25 mouse cellular contexts compared by ENCODE assay signal in the genomic region with DNA sequence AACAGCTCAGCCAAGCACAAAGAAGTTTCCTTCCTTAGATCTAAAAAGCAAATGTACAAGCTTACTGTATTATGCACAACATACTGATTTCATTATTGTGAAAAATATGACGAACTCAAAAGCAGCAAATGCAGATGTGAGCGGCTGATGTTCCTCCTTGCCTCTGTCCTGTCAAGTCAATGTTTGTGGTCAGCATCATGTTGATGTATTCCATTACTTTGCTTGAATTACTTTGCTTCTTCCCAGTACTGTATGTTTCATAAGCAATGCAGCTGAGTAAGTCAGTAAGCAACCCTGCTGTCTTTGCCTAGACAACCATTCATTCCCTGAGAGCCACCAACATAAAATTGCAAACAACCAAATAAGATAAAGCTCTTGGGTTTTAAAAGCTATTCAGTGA. TPM values are rescaled to one million over a fixed set of nuclear protein-coding genes. Genes with fewer than 3 reads are reported as not detected.
A peak's percentile ranks its signal among the peaks of the same experiment; 100 is the strongest.
DNase-seq lines count a peak whose midpoint lies in the region; ATAC-seq and TF ChIP-seq lines count a peak whose summit lies in the region.
"Had no signal": no experiment of that assay in that cellular context is flagged by ENCODE, and none has a peak within 500 bp of the region (broad histone marks: within the 10 kb centered on the region; RNA-seq: fewer than 3 reads in every experiment).

No protein-coding gene starts in this region.

- H3K27me3 ChIP-seq in embryonic facial prominence, embryonic 13.5 days: no peaks in the 10 kb centered on the region
- H3K27me3 ChIP-seq in embryonic facial prominence, embryonic 10.5 days (replicated peaks; ENCODE audit: low read depth, poor library complexity, severe bottlenecking): peaks cover 1% of the 10 kb centered on the region; the same call in 1 of the 2 replicates
- no peaks in the 10 kb centered on the region for H3K27me3 ChIP-seq in liver, postnatal 0 days (ENCODE audit: insufficient read depth, low read length)
- no peaks in the 10 kb centered on the region for H3K27me3 ChIP-seq in liver, embryonic 12.5 days (replicated peaks)
- H3K27me3 ChIP-seq in embryonic facial prominence, embryonic 15.5 days: no peaks in the 10 kb centered on the region
- no peaks in the 10 kb centered on the region for H3K27me3 ChIP-seq in midbrain, embryonic 14.5 days (ENCODE audit: control insufficient read depth, insufficient read depth, low read length)
- H3K27me3 ChIP-seq: CH12.LX; forebrain, embryonic 15.5 days; hindbrain, embryonic 12.5 days; hindbrain, embryonic 15.5 days had no signal

- no peaks in the 10 kb centered on the region for H3K9me3 ChIP-seq in embryonic facial prominence, embryonic 13.5 days
- H3K9me3 ChIP-seq in embryonic facial prominence, embryonic 10.5 days: no peaks in the 10 kb centered on the region
- no peaks in the 10 kb centered on the region for H3K9me3 ChIP-seq in liver, postnatal 0 days (ENCODE audit: low read length)
- H3K9me3 ChIP-seq in liver, embryonic 12.5 days (replicated peaks): no peaks in the 10 kb centered on the region
- no peaks in the 10 kb centered on the region for H3K9me3 ChIP-seq in embryonic facial prominence, embryonic 15.5 days (replicated peaks)
- no peaks in the 10 kb centered on the region for H3K9me3 ChIP-seq in midbrain, embryonic 14.5 days (ENCODE audit: control insufficient read depth, low read length)
- H3K9me3 ChIP-seq: forebrain, embryonic 12.5 days; forebrain, embryonic 15.5 days; heart, embryonic 10.5 days; hindbrain, embryonic 12.5 days; hindbrain, embryonic 15.5 days had no signal

- no peak for TF ChIP-seq EP300 in liver, postnatal 0 days (IDR thresholded peaks at IDR 0.05; ENCODE audit: low read depth)

- H3K4me2 ChIP-seq in embryonic facial prominence, embryonic 13.5 days: no peak overlapping the region
- no peak overlapping the region for H3K4me2 ChIP-seq in liver, postnatal 0 days (ENCODE audit: low read depth, low read length)
- H3K4me2 ChIP-seq in liver, embryonic 12.5 days: no peak overlapping the region
- no peak overlapping the region for H3K4me2 ChIP-seq in embryonic facial prominence, embryonic 15.5 days (replicated peaks)
- no peak overlapping the region for H3K4me2 ChIP-seq in midbrain, embryonic 14.5 days (ENCODE audit: low read length)
- H3K4me2 ChIP-seq: forebrain, embryonic 12.5 days; forebrain, embryonic 15.5 days; hindbrain, embryonic 12.5 days; hindbrain, embryonic 15.5 days had no signal

- no peak for ATAC-seq in embryonic facial prominence, embryonic 13.5 days (ENCODE audit: insufficient number of reproducible peaks, insufficient read depth, low FRiP score, low TSS enrichment, low read depth)
- no peak for ATAC-seq in liver, postnatal 0 days
- ATAC-seq in liver, embryonic 12.5 days: no peak
- ATAC-seq in embryonic facial prominence, embryonic 15.5 days (ENCODE audit: insufficient number of reproducible peaks, low FRiP score, low TSS enrichment, low read depth): peak; percentile 69; the same call in 1 of the 2 replicates
- no peak for ATAC-seq in midbrain, embryonic 14.5 days (ENCODE audit: low FRiP score, low TSS enrichment)
- ATAC-seq: activated CD4-positive, CD25-positive, alpha-beta regulatory T cell, adult 4 months; forebrain, embryonic 15.5 days had no signal

- no peak overlapping the region for H3K4me3 ChIP-seq in embryonic facial prominence, embryonic 13.5 days
- no peak overlapping the region for H3K4me3 ChIP-seq in embryonic facial prominence, embryonic 10.5 days
- H3K4me3 ChIP-seq in liver, postnatal 0 days (ENCODE audit: low read depth, low read length): no peak overlapping the region
- no peak overlapping the region for H3K4me3 ChIP-seq in liver, embryonic 12.5 days
- no peak overlapping the region for H3K4me3 ChIP-seq in embryonic facial prominence, embryonic 15.5 days (replicated peaks)
- H3K4me3 ChIP-seq in midbrain, embryonic 14.5 days (replicated peaks; ENCODE audit: low read depth, low read length): no peak overlapping the region
- H3K4me3 ChIP-seq: erythroblast, embryonic 14.5 days; forebrain, embryonic 12.5 days; forebrain, embryonic 15.5 days; heart, adult 2 months; heart, embryonic 10.5 days; hindbrain, embryonic 12.5 days; hindbrain, embryonic 15.5 days had no signal

- TF ChIP-seq CTCF in liver, postnatal 0 days (IDR thresholded peaks at IDR 0.05; ENCODE audit: low read depth): no peak

- H3K27ac ChIP-seq in embryonic facial prominence, embryonic 13.5 days: peak overlapping the region; percentile 22; the same call in 1 of the 2 replicates
- no peak overlapping the region for H3K27ac ChIP-seq in embryonic facial prominence, embryonic 10.5 days (replicated peaks)
- H3K27ac ChIP-seq in liver, postnatal 0 days (ENCODE audit: low read depth): peak overlapping the region; percentile 55; the same call in 1 of the 2 replicates
- H3K27ac ChIP-seq in liver, embryonic 12.5 days: no peak overlapping the region
- H3K27ac ChIP-seq in embryonic facial prominence, embryonic 15.5 days (replicated peaks): no peak overlapping the region
- no peak overlapping the region for H3K27ac ChIP-seq in midbrain, embryonic 14.5 days (replicated peaks; ENCODE audit: low read depth, low read length)
- H3K27ac ChIP-seq: forebrain, embryonic 12.5 days; forebrain, embryonic 15.5 days; heart, adult 2 months; heart, embryonic 10.5 days; hindbrain, embryonic 12.5 days; hindbrain, embryonic 15.5 days had no signal

- WGBS in embryonic facial prominence, embryonic 13.5 days: 56% methylated on average over 2 of the region's 2 CpGs
- WGBS in embryonic facial prominence, embryonic 10.5 days: 88% methylated on average over 2 of the region's 2 CpGs
- WGBS in liver, postnatal 0 days (ENCODE audit: insufficient replicate concordance): 81% methylated on average over 2 of the region's 2 CpGs
- 72% methylated on average over 2 of the region's 2 CpGs for WGBS in liver, embryonic 12.5 days (ENCODE audit: insufficient replicate concordance)
- 36% methylated on average over 2 of the region's 2 CpGs for WGBS in embryonic facial prominence, embryonic 15.5 days
- 85% methylated on average over 2 of the region's 2 CpGs for WGBS in midbrain, embryonic 14.5 days

- no peak for DNase-seq in embryonic facial prominence, embryonic 10.5 days (ENCODE audit: low spot score)
- no peak for DNase-seq in liver, postnatal 0 days
- no peak for DNase-seq in thymus, postnatal 4 days
- DNase-seq in midbrain, embryonic 14.5 days: no peak
- no peak for DNase-seq in embryo, embryonic 10.5 days (ENCODE audit: low spot score)
- DNase-seq: adrenal gland, adult 8-10 months; adrenal gland, postnatal 25 days; B cell, adult 2 months; cerebellum, adult 18-20 months; cerebellum, adult 9-10 months; cerebellum, postnatal 14 days; gastrocnemius, postnatal 25 days; heart, adult 2 months had no signal

- H3K4me1 ChIP-seq in embryonic facial prominence, embryonic 13.5 days: peaks cover 24% of the 10 kb centered on the region
- peaks cover 15% of the 10 kb centered on the region for H3K4me1 ChIP-seq in embryonic facial prominence, embryonic 10.5 days
- peaks cover 12% of the 10 kb centered on the region for H3K4me1 ChIP-seq in liver, postnatal 0 days (ENCODE audit: insufficient read depth)
- no peaks in the 10 kb centered on the region for H3K4me1 ChIP-seq in liver, embryonic 12.5 days
- H3K4me1 ChIP-seq in embryonic facial prominence, embryonic 15.5 days: 0 out of 2 replicates have a peak, but pooled peaks cover 13% of the 10 kb centered on the region
- H3K4me1 ChIP-seq in midbrain, embryonic 14.5 days (ENCODE audit: control insufficient read depth, insufficient read depth, low read length): no peaks in the 10 kb centered on the region
- H3K4me1 ChIP-seq: forebrain, embryonic 12.5 days; forebrain, embryonic 15.5 days; heart, embryonic 10.5 days; hindbrain, embryonic 12.5 days; hindbrain, embryonic 15.5 days had no signal

- no peak overlapping the region for H3K9ac ChIP-seq in embryonic facial prominence, embryonic 13.5 days
- no peak overlapping the region for H3K9ac ChIP-seq in liver, postnatal 0 days (replicated peaks)
- H3K9ac ChIP-seq in liver, embryonic 12.5 days: no peak overlapping the region
- H3K9ac ChIP-seq in embryonic facial prominence, embryonic 15.5 days: no peak overlapping the region
- no peak overlapping the region for H3K9ac ChIP-seq in midbrain, embryonic 14.5 days (replicated peaks; ENCODE audit: low read length)
- H3K9ac ChIP-seq: forebrain, embryonic 12.5 days; forebrain, embryonic 15.5 days; hindbrain, embryonic 12.5 days; hindbrain, embryonic 15.5 days had no signal

- no peaks in the 10 kb centered on the region for H3K36me3 ChIP-seq in embryonic facial prominence, embryonic 13.5 days
- no peaks in the 10 kb centered on the region for H3K36me3 ChIP-seq in embryonic facial prominence, embryonic 10.5 days (replicated peaks)
- no peaks in the 10 kb centered on the region for H3K36me3 ChIP-seq in liver, postnatal 0 days (replicated peaks; ENCODE audit: insufficient read depth, low read length)
- H3K36me3 ChIP-seq in liver, embryonic 12.5 days: no peaks in the 10 kb centered on the region
- no peaks in the 10 kb centered on the region for H3K36me3 ChIP-seq in embryonic facial prominence, embryonic 15.5 days
- H3K36me3 ChIP-seq in midbrain, embryonic 14.5 days (ENCODE audit: control insufficient read depth, insufficient read depth, low read length): no peaks in the 10 kb centered on the region
- H3K36me3 ChIP-seq: forebrain, embryonic 12.5 days; forebrain, embryonic 15.5 days; G1E; heart, embryonic 10.5 days; hindbrain, embryonic 12.5 days; hindbrain, embryonic 15.5 days had no signal

RNA-seq across cellular contexts. Expression of a gene that starts 7.7 kb away (rescaled TPM):
- polyA plus RNA-seq in embryonic facial prominence, embryonic 13.5 days (2015; fragmentation: Nextera tagmentation; extraction: Ambion mirVana): 71.8 and 75.2 TPM in 2 replicates
- polyA plus RNA-seq in embryonic facial prominence, embryonic 10.5 days (2016; fragmentation: Nextera tagmentation; extraction: Ambion mirVana): 10.3 and 21.4 TPM in 2 replicates
- 70.1 and 74.2 TPM in 2 replicates for polyA plus RNA-seq in liver, postnatal 0 days (2015; fragmentation: Nextera tagmentation; extraction: Ambion mirVana)
- polyA plus RNA-seq in liver, embryonic 12.5 days (2016; fragmentation: Nextera tagmentation; extraction: Ambion mirVana): 19.0 and 19.7 TPM in 2 replicates
- 40.3 and 41.4 TPM in 2 replicates for polyA plus RNA-seq in embryonic facial prominence, embryonic 15.5 days (2015; fragmentation: Nextera tagmentation; extraction: Ambion mirVana)
- 2.7 and 5.5 TPM in 2 replicates for polyA plus RNA-seq in midbrain, embryonic 14.5 days (2014; fragmentation: Nextera tagmentation; extraction: Ambion mirVana)
- polyA plus RNA-seq: G1E had no signal

Comparison
In these comparisons a context has a peak if more than half of its experiments do, and no peak if none do; other contexts are left out.
1. H3K27ac ChIP-seq: peak in embryonic facial prominence, embryonic 13.5 days (single experiment) and liver, postnatal 0 days (single experiment); none in embryonic facial prominence, embryonic 10.5 days (single experiment), liver, embryonic 12.5 days (single experiment), embryonic facial prominence, embryonic 15.5 days (single experiment) and midbrain, embryonic 14.5 days (single experiment).